Mouse (Mus musculus): ENCODE results near the gene Atp2a1. TPM values are rescaled to one million over a fixed set of nuclear protein-coding genes. Genes with fewer than 3 reads are reported as not detected.
"Not testable (repeated sequence)": the region's sequence is repeated elsewhere in the genome, so short reads cannot be mapped to it uniquely, and the experiment has no call there.

Atp2a1 gene
- polyA plus RNA-seq, 1 experiment, result 2.6 TPM

GRCm38 (mm10) chr7:126411061-126411460 lies 51.8 kb downstream of the Atp2a1 start:
- Histone ChIP-seq H3K4me1 (ENCODE audit: control insufficient read depth, insufficient read depth, insufficient read length) (peaks cover 4% of the 10 kb centered on the region; the same call in 1 of the 2 replicates), H3K4me3 (ENCODE audit: extremely low read depth, insufficient read depth, insufficient read length) (no peak overlapping the region), H3K27me3 (ENCODE audit: control insufficient read depth, insufficient read depth, low read length) (no peaks in the 10 kb centered on the region), H3K27ac (ENCODE audit: insufficient read depth, low read length) (no peak overlapping the region), H3K36me3 (ENCODE audit: control insufficient read depth, insufficient read depth, low read length) (peaks cover 23% of the 10 kb centered on the region)
- DNase-seq (ENCODE audit: low read depth in 1 of 2, low spot score in 2 of 2), result no peak
- TF ChIP-seq CTCF (IDR thresholded peaks at IDR 0.05; ENCODE audit: extremely low read depth, insufficient read depth, insufficient read length, insufficient replicate concordance) (no peak), POLR2A (IDR thresholded peaks at IDR 0.05; ENCODE audit: low read depth, low read length) (no peak)
- 92% methylated on average over 4 of the region's 4 CpGs for WGBS

GRCm38 (mm10) chr7:126408686-126409085 lies 54.2 kb downstream of the Atp2a1 start:
- no peak overlapping the region for H3K4me3 ChIP-seq (ENCODE audit: extremely low read depth, insufficient read depth, insufficient read length)
- no peak overlapping the region for H3K27ac ChIP-seq (ENCODE audit: insufficient read depth, low read length)
- no peak for DNase-seq (ENCODE audit: low read depth in 1 of 2, low spot score in 2 of 2)
- H3K36me3 ChIP-seq (ENCODE audit: control insufficient read depth, insufficient read depth, low read length), result peaks cover 23% of the 10 kb centered on the region
- H3K27me3 ChIP-seq (ENCODE audit: control insufficient read depth, insufficient read depth, low read length), result no peaks in the 10 kb centered on the region
- WGBS, result 80% methylated on average over 2 of the region's 2 CpGs
- no peaks in the 10 kb centered on the region for H3K4me1 ChIP-seq (ENCODE audit: control insufficient read depth, insufficient read depth, insufficient read length)
- TF ChIP-seq POLR2A (IDR thresholded peaks at IDR 0.05; ENCODE audit: low read depth, low read length), result no peak
- no peak for TF ChIP-seq CTCF (IDR thresholded peaks at IDR 0.05; ENCODE audit: extremely low read depth, insufficient read depth, insufficient read length, insufficient replicate concordance)

GRCm38 (mm10) chr7:126402518-126402917 lies 60.4 kb downstream of the Atp2a1 start:
- 77% methylated on average over 8 of the region's 8 CpGs for WGBS
- H3K27me3 ChIP-seq (ENCODE audit: control insufficient read depth, insufficient read depth, low read length); H3K36me3 ChIP-seq (ENCODE audit: control insufficient read depth, insufficient read depth, low read length); H3K27ac ChIP-seq (ENCODE audit: insufficient read depth, low read length); H3K4me1 ChIP-seq (ENCODE audit: control insufficient read depth, insufficient read depth, insufficient read length); DNase-seq (ENCODE audit: low read depth in 1 of 2, low spot score in 2 of 2); H3K4me3 ChIP-seq (ENCODE audit: extremely low read depth, insufficient read depth, insufficient read length): not testable (repeated sequence)

- no peaks in the 10 kb centered on the region; the same call in 1 of the 2 replicates for H3K4me1 ChIP-seq (ENCODE audit: control insufficient read depth, insufficient read depth, insufficient read length)
- H3K27ac ChIP-seq (ENCODE audit: insufficient read depth, low read length), result no peak overlapping the region
- H3K36me3 ChIP-seq (ENCODE audit: control insufficient read depth, insufficient read depth, low read length), result no peaks in the 10 kb centered on the region
- TF ChIP-seq CTCF (IDR thresholded peaks at IDR 0.05; ENCODE audit: extremely low read depth, insufficient read depth, insufficient read length, insufficient replicate concordance) (peak; percentile 81; the same call in 1 of the 2 replicates), POLR2A (IDR thresholded peaks at IDR 0.05; ENCODE audit: low read depth, low read length) (no peak)
- WGBS, result 3% methylated on average over 5 of the region's 5 CpGs
- peak; percentile 80 to 90 for DNase-seq (ENCODE audit: low read depth in 1 of 2, low spot score in 2 of 2)
- H3K27me3 ChIP-seq (ENCODE audit: control insufficient read depth, insufficient read depth, low read length), result no peaks in the 10 kb centered on the region
- H3K4me3 ChIP-seq (ENCODE audit: extremely low read depth, insufficient read depth, insufficient read length), result no peak overlapping the region
Observed at GRCm38 (mm10) chr7:126399548-126399947, 63.4 kb downstream of the Atp2a1 start.

GRCm38 (mm10) chr7:126397822-126398221 lies 65.1 kb downstream of the Atp2a1 start:
- Histone ChIP-seq H3K4me1 (ENCODE audit: control insufficient read depth, insufficient read depth, insufficient read length) (no peaks in the 10 kb centered on the region; the same call in 1 of the 2 replicates), H3K4me3 (ENCODE audit: extremely low read depth, insufficient read depth, insufficient read length) (no peak overlapping the region), H3K36me3 (ENCODE audit: control insufficient read depth, insufficient read depth, low read length) (no peaks in the 10 kb centered on the region), H3K27ac (ENCODE audit: insufficient read depth, low read length) (no peak overlapping the region), H3K27me3 (ENCODE audit: control insufficient read depth, insufficient read depth, low read length) (no peaks in the 10 kb centered on the region)
- no peak for TF ChIP-seq POLR2A (IDR thresholded peaks at IDR 0.05; ENCODE audit: low read depth, low read length)
- no peak for TF ChIP-seq CTCF (IDR thresholded peaks at IDR 0.05; ENCODE audit: extremely low read depth, insufficient read depth, insufficient read length, insufficient replicate concordance)
- 78% methylated on average over 4 of the region's 4 CpGs for WGBS
- no peak for DNase-seq (ENCODE audit: low read depth in 1 of 2, low spot score in 2 of 2)

- Histone ChIP-seq H3K27ac (ENCODE audit: insufficient read depth, low read length) (no peak overlapping the region), H3K4me1 (ENCODE audit: control insufficient read depth, insufficient read depth, insufficient read length) (no peaks in the 10 kb centered on the region; the same call in 1 of the 2 replicates), H3K36me3 (ENCODE audit: control insufficient read depth, insufficient read depth, low read length) (no peaks in the 10 kb centered on the region), H3K27me3 (ENCODE audit: control insufficient read depth, insufficient read depth, low read length) (no peaks in the 10 kb centered on the region), H3K4me3 (ENCODE audit: extremely low read depth, insufficient read depth, insufficient read length) (no peak overlapping the region)
- TF ChIP-seq CTCF (IDR thresholded peaks at IDR 0.05; ENCODE audit: extremely low read depth, insufficient read depth, insufficient read length, insufficient replicate concordance) (no peak), POLR2A (IDR thresholded peaks at IDR 0.05; ENCODE audit: low read depth, low read length) (no peak)
- WGBS, result 69% methylated on average over 6 of the region's 6 CpGs
- DNase-seq (ENCODE audit: low read depth in 1 of 2, low spot score in 2 of 2), result no peak
Observed at GRCm38 (mm10) chr7:126397221-126397620, 65.7 kb downstream of the Atp2a1 start.

GRCm38 (mm10) chr7:126396298-126397119 lies 66.4 kb downstream of the Atp2a1 start, which contains the start of gene Nfatc2ip:
Nfatc2ip (minus strand) TSS chr7:126396737.
- Histone ChIP-seq H3K36me3 (ENCODE audit: control insufficient read depth, insufficient read depth, low read length) (no peaks in the 10 kb centered on the region), H3K4me3 (ENCODE audit: extremely low read depth, insufficient read depth, insufficient read length) (peak within 1 kb of the TSS; percentile 82), H3K27ac (ENCODE audit: insufficient read depth, low read length) (peak within 1 kb of the TSS; percentile 40; the same call in 1 of the 2 replicates), H3K4me1 (ENCODE audit: control insufficient read depth, insufficient read depth, insufficient read length) (no peaks in the 10 kb centered on the region; the same call in 1 of the 2 replicates), H3K27me3 (ENCODE audit: control insufficient read depth, insufficient read depth, low read length) (no peaks in the 10 kb centered on the region)
- DNase-seq (ENCODE audit: low read depth in 1 of 2, low spot score in 2 of 2), result peak; percentile 85 to 98
- TF ChIP-seq POLR2A (IDR thresholded peaks at IDR 0.05; ENCODE audit: low read depth, low read length), result peak; percentile 78
- TF ChIP-seq CTCF (IDR thresholded peaks at IDR 0.05; ENCODE audit: extremely low read depth, insufficient read depth, insufficient read length, insufficient replicate concordance), result no peak
- under 1% methylated on average over 59 of the region's 59 CpGs for WGBS

Other genes starting within 250 kb of the Atp2a1 start
- gene Sbk1, start 190.5 kb downstream of the Atp2a1 start, polyA plus RNA-seq (2012; rRNA removed), result 73.4 and 99.1 TPM in 2 replicates
- gene Lat, start 93.5 kb downstream of the Atp2a1 start, polyA plus RNA-seq (2012; rRNA removed), result 164 and 223 TPM in 2 replicates
- 115 and 208 TPM in 2 replicates for gene Spns1, start 85.7 kb downstream of the Atp2a1 start, polyA plus RNA-seq (2012; rRNA removed)
- gene Nfatc2ip, start 66.4 kb downstream of the Atp2a1 start, polyA plus RNA-seq (2012; rRNA removed), result 9.0 and 10.7 TPM in 2 replicates
- gene Cd19, start 48.2 kb downstream of the Atp2a1 start, polyA plus RNA-seq (2012; rRNA removed), result 268 and 290 TPM in 2 replicates
- 60.3 and 73.9 TPM in 2 replicates for gene Rabep2, start 34.3 kb downstream of the Atp2a1 start, polyA plus RNA-seq (2012; rRNA removed)
- gene Sh2b1, start 12.3 kb upstream of the Atp2a1 start, polyA plus RNA-seq (2012; rRNA removed), result 53.4 and 67.4 TPM in 2 replicates
- gene Tufm, start 24.3 kb upstream of the Atp2a1 start, polyA plus RNA-seq (2012; rRNA removed), result 51.8 and 58.1 TPM in 2 replicates
- gene Atxn2l, start 40.3 kb upstream of the Atp2a1 start, polyA plus RNA-seq (2012; rRNA removed), result 208 and 311 TPM in 2 replicates
- gene Eif3c, start 103.3 kb upstream of the Atp2a1 start, polyA plus RNA-seq (2012; rRNA removed), result 61.0 and 64.7 TPM in 2 replicates
- 13.6 and 15.8 TPM in 2 replicates for gene Apobr, start 121.8 kb upstream of the Atp2a1 start, polyA plus RNA-seq (2012; rRNA removed)
- gene Cln3, start 122.7 kb upstream of the Atp2a1 start, polyA plus RNA-seq (2012; rRNA removed), result 105 and 118 TPM in 2 replicates
- gene Il27, start 131.8 kb upstream of the Atp2a1 start, polyA plus RNA-seq (2012; rRNA removed), result 0.79 and 1.5 TPM in 2 replicates
- 28.8 and 42.3 TPM in 2 replicates for gene Nupr1, start 167.8 kb upstream of the Atp2a1 start, polyA plus RNA-seq (2012; rRNA removed)
- 31.4 and 32.3 TPM in 2 replicates for gene Sgf29, start 186.2 kb upstream of the Atp2a1 start, polyA plus RNA-seq (2012; rRNA removed)
- gene Sult1a1, start 213.3 kb upstream of the Atp2a1 start, polyA plus RNA-seq (2012; rRNA removed), result 10.5 and 12.9 TPM in 2 replicates
- 37.4 and 51.8 TPM in 2 replicates for gene Bola2, start 232.3 kb upstream of the Atp2a1 start, polyA plus RNA-seq (2012; rRNA removed)
- gene Slx1b, start 232.7 kb upstream of the Atp2a1 start, polyA plus RNA-seq (2012; rRNA removed), result 13.2 and 19.5 TPM in 2 replicates
- gene Coro1a, start 244.7 kb upstream of the Atp2a1 start, polyA plus RNA-seq (2012; rRNA removed), result 1,755 and 1,932 TPM in 2 replicates